Mouse (Mus musculus) ES-CJ7 (cell line): ENCODE results near the gene Stox1.

Experiments
- DNase-seq: peaks from one replicate; pipeline ENCODE4 v3.0.0; 2011; ENCODE audit warnings: low read depth, low spot score

Gene Stox1

DNA sequence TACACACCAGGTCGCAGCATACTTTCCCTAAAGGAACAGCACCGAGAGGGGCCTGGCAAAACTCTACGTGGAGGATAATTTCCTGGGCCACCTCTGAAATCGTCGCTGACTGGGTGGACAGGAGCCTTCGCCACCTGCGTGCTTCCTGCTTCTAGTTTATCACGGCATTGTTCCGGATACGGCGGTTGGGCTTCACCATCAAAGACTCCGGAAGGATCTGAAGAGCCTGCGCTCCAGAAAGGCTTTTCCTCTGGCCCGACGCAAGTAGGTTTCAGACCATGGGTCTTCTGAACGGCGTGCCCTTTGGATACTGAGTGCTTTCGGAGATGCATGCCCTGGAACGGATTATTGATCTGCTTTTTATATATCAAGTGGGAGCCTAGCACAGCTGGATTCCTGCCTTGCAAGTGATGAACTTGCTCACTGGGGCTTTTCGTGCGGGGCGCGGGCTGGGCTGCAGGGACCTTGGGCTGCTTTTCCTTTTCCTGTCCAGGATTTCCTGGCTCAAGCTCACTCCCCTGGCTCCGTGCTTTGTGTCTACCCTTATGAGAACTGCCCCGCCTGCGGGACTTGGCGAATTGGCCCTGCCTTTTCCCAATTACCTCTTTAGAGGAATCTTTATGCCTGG lies 60.9 kb downstream of the Stox1 start:
- DNase-seq, result peak; percentile 36

DNA sequence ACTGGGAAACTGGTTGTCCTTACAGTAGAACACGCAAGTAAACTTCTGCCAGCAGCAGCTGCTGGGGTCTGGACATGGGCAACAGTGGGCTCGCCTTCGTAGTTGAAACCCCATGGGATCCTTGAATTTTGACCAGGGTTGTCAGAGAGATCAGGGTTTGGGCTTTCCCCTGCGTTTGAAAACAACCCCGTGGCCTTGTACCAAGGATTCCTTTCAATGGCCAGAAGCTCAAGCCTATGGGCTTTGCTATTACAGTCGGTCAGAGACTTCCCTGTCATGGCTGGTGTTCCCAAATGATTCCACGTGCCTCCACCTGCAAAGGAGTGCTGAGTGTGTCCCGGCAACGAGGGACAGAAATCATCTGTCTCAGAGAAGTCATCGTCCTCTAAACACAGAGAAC lies 61.8 kb downstream of the Stox1 start:
- DNase-seq, result no peak

DNA sequence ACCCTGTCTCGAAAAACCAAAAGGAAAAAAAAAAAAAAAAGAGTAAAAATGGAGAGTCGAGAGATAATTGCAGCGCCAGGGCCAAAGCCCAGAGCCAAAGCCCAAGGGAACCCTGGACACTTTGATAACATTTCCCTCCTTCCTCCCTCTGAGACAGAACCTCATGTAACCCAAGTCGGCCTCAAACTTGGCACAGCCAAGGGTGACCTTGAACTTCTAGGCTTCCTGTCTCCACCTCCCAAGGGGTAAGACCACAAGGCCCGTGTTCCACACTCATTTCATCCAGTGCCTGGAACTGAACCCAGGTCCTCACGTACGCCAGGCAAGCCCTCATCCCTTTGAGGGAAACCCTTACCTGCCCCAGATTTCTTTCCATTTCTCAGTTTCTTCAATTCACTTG lies 69.2 kb downstream of the Stox1 start:
- DNase-seq, result no peak

- no peak for DNase-seq
Measured at GRCm38 (mm10) chr10:62651961-62652360, 74.0 kb downstream of the Stox1 start.

DNA sequence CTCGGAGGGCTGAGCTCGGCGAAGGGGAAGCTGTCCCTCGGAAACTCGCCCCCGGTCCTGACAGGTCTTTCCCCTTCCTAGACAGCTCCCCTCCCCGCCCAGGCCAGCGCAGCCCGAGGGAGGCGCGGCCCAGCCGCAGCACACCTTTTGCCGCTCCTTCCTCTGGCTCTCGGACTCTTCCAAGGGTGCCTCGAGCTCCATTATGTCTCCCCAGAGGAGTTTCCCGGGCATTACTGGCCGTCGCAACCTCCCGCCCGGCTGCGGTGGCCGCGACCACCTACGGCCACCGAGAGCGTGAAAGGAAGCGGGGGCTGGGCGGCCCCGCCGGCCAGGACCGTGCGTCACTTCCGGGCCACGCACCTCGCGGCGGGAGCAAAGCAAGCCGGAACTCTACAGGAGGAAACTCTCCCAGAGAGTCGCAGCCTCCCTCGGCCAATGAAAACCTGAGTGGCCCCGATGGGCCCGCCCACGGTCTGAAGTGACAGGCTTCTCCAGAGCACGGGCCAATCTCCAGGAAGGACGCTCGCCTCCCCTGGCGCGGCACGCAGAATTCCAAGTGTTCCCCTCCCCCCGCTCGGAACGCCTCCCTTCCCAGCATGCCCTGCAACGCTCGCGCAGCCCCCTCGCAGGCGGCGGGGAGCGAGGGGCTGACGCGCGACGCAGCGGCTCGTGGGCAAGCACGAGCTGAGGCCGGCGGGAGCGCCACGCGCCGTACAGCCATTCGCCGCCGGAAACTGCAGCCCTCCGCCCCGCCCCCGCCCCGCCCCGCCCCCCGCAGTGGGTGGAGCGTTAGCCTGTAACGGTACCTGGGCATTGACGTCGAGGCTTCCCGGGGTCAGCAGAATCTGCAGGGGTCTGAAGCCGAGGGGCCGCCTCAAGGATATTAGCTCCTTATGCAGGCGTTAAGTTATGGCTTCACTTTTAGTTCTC lies 74.8 kb downstream of the Stox1 start, which contains the start of gene Ddx50:
Ddx50 (minus strand) TSS at position 338 of the 930 bp plus-strand sequence.
- peak; percentile 99 for DNase-seq

DNA sequence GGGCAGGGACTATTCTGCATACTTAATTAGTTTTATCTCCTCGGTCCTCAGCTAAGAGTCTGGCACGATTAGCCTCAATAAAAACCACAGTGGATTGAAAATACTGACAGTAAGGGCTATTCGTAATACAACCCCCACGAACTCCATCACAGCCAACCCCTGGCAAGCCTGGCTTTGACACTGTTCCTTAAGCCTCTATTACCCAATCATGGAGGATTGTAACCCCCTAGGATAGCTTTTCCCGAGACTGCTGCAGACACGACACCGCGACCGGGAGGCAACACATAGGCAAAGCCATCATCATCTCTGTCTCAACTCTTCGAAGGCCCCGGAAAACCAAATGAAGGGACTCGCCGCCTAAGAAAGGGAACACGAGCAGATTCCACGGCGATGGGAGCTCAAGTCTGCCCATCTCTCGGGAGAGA lies 75.6 kb downstream of the Stox1 start:
- no peak for DNase-seq
